In genomic region chr12:113139908-113140615, GRCm38 (mm10) we compare ENCODE assay signal across 8 mouse cellular contexts. TPM values are rescaled to one million over a fixed set of nuclear protein-coding genes. Genes with fewer than 3 reads are reported as not detected.
DNase-seq lines count a peak whose midpoint lies in the region; ATAC-seq and TF ChIP-seq lines count a peak whose summit lies in the region.

TSS of gene Crip2 (plus strand) at chr12:113140236.

- no peaks in the 10 kb centered on the region for H3K9me3 ChIP-seq in heart, embryonic 10.5 days
- H3K9me3 ChIP-seq in kidney, embryonic 14.5 days (ENCODE audit: control insufficient read depth, low read length): no peaks in the 10 kb centered on the region
- no peaks in the 10 kb centered on the region for H3K9me3 ChIP-seq in limb, embryonic 14.5 days (ENCODE audit: control insufficient read depth, low read length)
- no peaks in the 10 kb centered on the region for H3K9me3 ChIP-seq in midbrain, postnatal 0 days (ENCODE audit: low read length)
- no peaks in the 10 kb centered on the region for H3K9me3 ChIP-seq in stomach, embryonic 14.5 days (ENCODE audit: control insufficient read depth, low read depth, low read length)

- no peak for TF ChIP-seq POLR2A in limb, embryonic 14.5 days (IDR thresholded peaks at IDR 0.05; ENCODE audit: borderline replicate concordance, extremely low read depth, insufficient read depth, insufficient read length)

- H3K27ac ChIP-seq in heart, embryonic 10.5 days: peak within 1 kb of the TSS; percentile 91
- H3K27ac ChIP-seq in kidney, embryonic 14.5 days (ENCODE audit: low read depth, low read length): peak within 1 kb of the TSS; percentile 47; the same call in 1 of the 2 replicates
- peak within 1 kb of the TSS; percentile 15; the same call in 1 of the 2 replicates for H3K27ac ChIP-seq in limb, embryonic 14.5 days (replicated peaks; ENCODE audit: low read depth, low read length)
- peak within 1 kb of the TSS; percentile 77 for H3K27ac ChIP-seq in midbrain, postnatal 0 days (ENCODE audit: low read depth, low read length)
- no peak within 1 kb of the TSS; the same call in 1 of the 2 replicates for H3K27ac ChIP-seq in stomach, embryonic 14.5 days (ENCODE audit: low read length)

- H3K4me2 ChIP-seq in kidney, embryonic 14.5 days (replicated peaks; ENCODE audit: low read depth, low read length): peak within 1 kb of the TSS; percentile 65
- peak within 1 kb of the TSS; percentile 91 for H3K4me2 ChIP-seq in limb, embryonic 14.5 days (replicated peaks; ENCODE audit: low read depth, low read length, severe bottlenecking)
- H3K4me2 ChIP-seq in midbrain, postnatal 0 days (ENCODE audit: low read depth, low read length, poor library complexity, severe bottlenecking): peak within 1 kb of the TSS; percentile 63
- H3K4me2 ChIP-seq in stomach, embryonic 14.5 days (replicated peaks; ENCODE audit: low read depth, low read length): peak within 1 kb of the TSS; percentile 61

- H3K9ac ChIP-seq in kidney, embryonic 14.5 days (ENCODE audit: low read depth, low read length): peak within 1 kb of the TSS; percentile 66
- H3K9ac ChIP-seq in limb, embryonic 14.5 days (ENCODE audit: low read depth, low read length, severe bottlenecking): peak within 1 kb of the TSS; percentile 50
- peak within 1 kb of the TSS; percentile 63 for H3K9ac ChIP-seq in midbrain, postnatal 0 days (replicated peaks; ENCODE audit: low read length, poor library complexity, severe bottlenecking)
- H3K9ac ChIP-seq in stomach, embryonic 14.5 days (replicated peaks; ENCODE audit: low read depth, low read length): peak within 1 kb of the TSS; percentile 15; the same call in 1 of the 2 replicates

- ATAC-seq in erythroblast, adult 5-6 weeks (replicated peaks; ENCODE audit: low FRiP score, poor library complexity, severe bottlenecking): peak; percentile 73
- peak; percentile 80 for ATAC-seq in kidney, embryonic 14.5 days (ENCODE audit: low FRiP score, low TSS enrichment)
- ATAC-seq in limb, embryonic 14.5 days (ENCODE audit: low FRiP score, low read depth): peak; percentile 88
- ATAC-seq in midbrain, postnatal 0 days (ENCODE audit: low FRiP score): peak; percentile 83
- ATAC-seq in stomach, embryonic 14.5 days (ENCODE audit: insufficient number of reproducible peaks, insufficient read depth, low FRiP score, low read depth): peak; percentile 83

- peaks cover 91% of the 10 kb centered on the region for H3K4me1 ChIP-seq in heart, embryonic 10.5 days
- H3K4me1 ChIP-seq in kidney, embryonic 14.5 days (ENCODE audit: control insufficient read depth, insufficient read depth, low read length): peaks cover 34% of the 10 kb centered on the region
- peaks cover 18% of the 10 kb centered on the region for H3K4me1 ChIP-seq in limb, embryonic 14.5 days (ENCODE audit: control insufficient read depth, insufficient read depth, low read length)
- peaks cover 29% of the 10 kb centered on the region for H3K4me1 ChIP-seq in midbrain, postnatal 0 days (ENCODE audit: insufficient read depth, low read length)
- H3K4me1 ChIP-seq in stomach, embryonic 14.5 days (ENCODE audit: control insufficient read depth, insufficient read depth, low read length): peaks cover 28% of the 10 kb centered on the region

- DNase-seq in A20 (ENCODE audit: low read depth, low spot score): peak; percentile 92
- DNase-seq in adrenal gland, postnatal 4 days (ENCODE audit: low spot score in 2 of 2): peak; percentile 57 to 66
- DNase-seq in heart, embryonic 10.5 days (ENCODE audit: low spot score): peak; percentile 97
- peak; percentile 89 for DNase-seq in limb, embryonic 14.5 days (ENCODE audit: low spot score)
- peak; percentile 91 for DNase-seq in midbrain, postnatal 0 days (ENCODE audit: low spot score)

- peak; percentile 49 for TF ChIP-seq CTCF in midbrain, postnatal 0 days (IDR thresholded peaks at IDR 0.05)

- under 1% methylated on average over 68 of the region's 68 CpGs for WGBS in heart, embryonic 10.5 days
- WGBS in kidney, embryonic 14.5 days: under 1% methylated on average over 64 of the region's 68 CpGs
- WGBS in limb, embryonic 14.5 days: under 1% methylated on average over 61 of the region's 68 CpGs
- under 1% methylated on average over 56 of the region's 68 CpGs for WGBS in midbrain, postnatal 0 days
- under 1% methylated on average over 68 of the region's 68 CpGs for WGBS in stomach, embryonic 14.5 days

- H3K36me3 ChIP-seq in heart, embryonic 10.5 days: peaks cover 55% of the 10 kb centered on the region
- H3K36me3 ChIP-seq in kidney, embryonic 14.5 days (ENCODE audit: control insufficient read depth, insufficient read depth, low read length): peaks cover 38% of the 10 kb centered on the region
- peaks cover 38% of the 10 kb centered on the region for H3K36me3 ChIP-seq in limb, embryonic 14.5 days (ENCODE audit: control insufficient read depth, insufficient read depth, low read length)
- H3K36me3 ChIP-seq in midbrain, postnatal 0 days (ENCODE audit: insufficient read depth, low read length): peaks cover 38% of the 10 kb centered on the region
- H3K36me3 ChIP-seq in stomach, embryonic 14.5 days (ENCODE audit: control insufficient read depth, insufficient read depth, low read length): peaks cover 30% of the 10 kb centered on the region

- peak within 1 kb of the TSS; percentile 82 for H3K4me3 ChIP-seq in heart, embryonic 10.5 days
- peak within 1 kb of the TSS; percentile 54 for H3K4me3 ChIP-seq in kidney, embryonic 14.5 days (ENCODE audit: low read length)
- H3K4me3 ChIP-seq in limb, embryonic 14.5 days (replicated peaks; ENCODE audit: low read length): peak within 1 kb of the TSS; percentile 48
- H3K4me3 ChIP-seq in midbrain, postnatal 0 days (ENCODE audit: low read depth, low read length): peak within 1 kb of the TSS; percentile 66
- H3K4me3 ChIP-seq in stomach, embryonic 14.5 days (ENCODE audit: low read depth, low read length): peak within 1 kb of the TSS; percentile 42

- no peaks in the 10 kb centered on the region for H3K27me3 ChIP-seq in heart, embryonic 10.5 days (ENCODE audit: insufficient read depth, poor library complexity, severe bottlenecking)
- H3K27me3 ChIP-seq in kidney, embryonic 14.5 days (ENCODE audit: control insufficient read depth, insufficient read depth, low read length): 0 out of 2 replicates have a peak, but pooled peaks cover 7% of the 10 kb centered on the region
- H3K27me3 ChIP-seq in limb, embryonic 14.5 days (ENCODE audit: control insufficient read depth, insufficient read depth, low read length): peaks cover 27% of the 10 kb centered on the region
- no peaks in the 10 kb centered on the region for H3K27me3 ChIP-seq in midbrain, postnatal 0 days (ENCODE audit: insufficient read depth, low read length)
- H3K27me3 ChIP-seq in stomach, embryonic 14.5 days (ENCODE audit: control insufficient read depth, insufficient read depth, low read length): peaks cover 3% of the 10 kb centered on the region; the same call in 1 of the 2 replicates

RNA-seq across cellular contexts. Expression of gene Crip2, which starts in this region (rescaled TPM):
- total RNA-seq in adrenal gland, postnatal 4 days (2021): 100 to 1,000 TPM; 109 to 110 TPM
- 6.9 and 9.0 TPM in 2 replicates for total RNA-seq in erythroblast, adult 5-6 weeks (2015; ENCODE audit: low replicate concordance)
- total RNA-seq in erythroblast, adult 5-6 weeks (2017; ENCODE audit: low replicate concordance): 3.6 and 3.9 TPM in 2 replicates
- polyA plus RNA-seq in heart, embryonic 10.5 days (2016; fragmentation: Nextera tagmentation; extraction: Ambion mirVana): 956 and 1,505 TPM in 2 replicates
- 162 and 174 TPM in 2 replicates for polyA plus RNA-seq in kidney, embryonic 14.5 days (2014; fragmentation: Nextera tagmentation; extraction: Ambion mirVana)
- 91.4 and 102 TPM in 2 replicates for polyA plus RNA-seq in limb, embryonic 14.5 days (2012; rRNA removed)
- 89.9 and 99.1 TPM in 2 replicates for polyA plus RNA-seq in limb, embryonic 14.5 days (2014; fragmentation: Nextera tagmentation; extraction: Ambion mirVana)
- 147 and 185 TPM in 2 replicates for total RNA-seq in midbrain, postnatal 0 days (2014; rRNA removed)
- 317 and 336 TPM in 2 replicates for polyA plus RNA-seq in midbrain, postnatal 0 days (2015; fragmentation: Nextera tagmentation; extraction: Ambion mirVana)
- polyA plus RNA-seq in stomach, embryonic 14.5 days (2014; fragmentation: Nextera tagmentation; extraction: Ambion mirVana): 118 and 124 TPM in 2 replicates

Comparison
In these comparisons a context has a peak if more than half of its experiments do, and no peak if none do; other contexts are left out.
1. RNA of gene Crip2 (total RNA-seq): 147 to 185 TPM in midbrain, postnatal 0 days and 109 to 110 TPM in adrenal gland, postnatal 4 days; 3.6 to 9.0 TPM in erythroblast, adult 5-6 weeks; every median in the first group is over 10 times any median in the second.
2. H3K9ac ChIP-seq: peak in every context shown above with its lines; median percentile 66 in kidney, embryonic 14.5 days; 63 in midbrain, postnatal 0 days; 50 in limb, embryonic 14.5 days; 15 in stomach, embryonic 14.5 days.
3. Peak in every context shown above with its lines, with median percentiles within 50 percentile points of each other: DNase-seq, ATAC-seq, H3K4me3 ChIP-seq and H3K4me2 ChIP-seq.